Mouse (Mus musculus) erythroblast, embryonic 14.5 days (primary cell): ENCODE data around the gene Zfyve1.

ENCODE experiments used
- GATA1 ChIP-seq: IDR thresholded peaks from 2 replicates; pipeline ENCODE4 v1.6.1; 2012; ENCODE audit warnings: low read length, inconsistent platforms, mixed read lengths
- TAL1 ChIP-seq: IDR thresholded peaks from 3 replicates; pipeline ENCODE4 v1.6.1; 2012; ENCODE audit warnings: low read length, inconsistent platforms, mixed read lengths

- no peak for TF ChIP-seq TAL1
- TF ChIP-seq GATA1: no peak
Measured at GRCm38 (mm10) chr12:83514216-83514615, 82.8 kb downstream of the Zfyve1 start.
